Mouse (Mus musculus): ENCODE results near the gene Gm13420. TPM values are rescaled to one million over a fixed set of nuclear protein-coding genes. Genes with fewer than 3 reads are reported as not detected.

The Gm13420 gene
- polyA plus RNA-seq, 1 experiment from 2014 or later: not detected

- Histone ChIP-seq H3K4me3 (ENCODE audit: low read length) (no peak overlapping the region), H3K4me1 (ENCODE audit: control insufficient read depth, insufficient read depth, low read length) (no peaks in the 10 kb centered on the region), H3K9me3 (replicated peaks; ENCODE audit: control insufficient read depth, low read length) (no peaks in the 10 kb centered on the region), H3K4me2 (ENCODE audit: low read depth, low read length) (no peak overlapping the region), H3K27ac (ENCODE audit: low read length) (no peak overlapping the region), H3K9ac (ENCODE audit: low read length) (no peak overlapping the region), H3K36me3 (ENCODE audit: control insufficient read depth, insufficient read depth) (no peaks in the 10 kb centered on the region), H3K27me3 (ENCODE audit: control insufficient read depth, insufficient read depth, low read length) (no peaks in the 10 kb centered on the region)
- no peak for ATAC-seq (replicated peaks; ENCODE audit: extremely low read depth, insufficient read depth, low FRiP score)
Measured at GRCm38 (mm10) chr2:29770162-29770561, 18.7 kb upstream of the Gm13420 start.

GRCm38 (mm10) chr2:29768901-29769300 lies 17.4 kb upstream of the Gm13420 start:
- WGBS: 63% methylated on average over 9 of the region's 9 CpGs
- Histone ChIP-seq H3K9me3 (replicated peaks; ENCODE audit: control insufficient read depth, low read length) (no peaks in the 10 kb centered on the region), H3K27me3 (ENCODE audit: control insufficient read depth, insufficient read depth, low read length) (no peaks in the 10 kb centered on the region), H3K4me3 (ENCODE audit: low read length) (no peak overlapping the region), H3K36me3 (ENCODE audit: control insufficient read depth, insufficient read depth) (no peaks in the 10 kb centered on the region), H3K4me1 (ENCODE audit: control insufficient read depth, insufficient read depth, low read length) (no peaks in the 10 kb centered on the region), H3K27ac (ENCODE audit: low read length) (no peak overlapping the region), H3K9ac (ENCODE audit: low read length) (no peak overlapping the region), H3K4me2 (ENCODE audit: low read depth, low read length) (no peak overlapping the region)
- no peak for ATAC-seq (replicated peaks; ENCODE audit: extremely low read depth, insufficient read depth, low FRiP score)

DNA sequence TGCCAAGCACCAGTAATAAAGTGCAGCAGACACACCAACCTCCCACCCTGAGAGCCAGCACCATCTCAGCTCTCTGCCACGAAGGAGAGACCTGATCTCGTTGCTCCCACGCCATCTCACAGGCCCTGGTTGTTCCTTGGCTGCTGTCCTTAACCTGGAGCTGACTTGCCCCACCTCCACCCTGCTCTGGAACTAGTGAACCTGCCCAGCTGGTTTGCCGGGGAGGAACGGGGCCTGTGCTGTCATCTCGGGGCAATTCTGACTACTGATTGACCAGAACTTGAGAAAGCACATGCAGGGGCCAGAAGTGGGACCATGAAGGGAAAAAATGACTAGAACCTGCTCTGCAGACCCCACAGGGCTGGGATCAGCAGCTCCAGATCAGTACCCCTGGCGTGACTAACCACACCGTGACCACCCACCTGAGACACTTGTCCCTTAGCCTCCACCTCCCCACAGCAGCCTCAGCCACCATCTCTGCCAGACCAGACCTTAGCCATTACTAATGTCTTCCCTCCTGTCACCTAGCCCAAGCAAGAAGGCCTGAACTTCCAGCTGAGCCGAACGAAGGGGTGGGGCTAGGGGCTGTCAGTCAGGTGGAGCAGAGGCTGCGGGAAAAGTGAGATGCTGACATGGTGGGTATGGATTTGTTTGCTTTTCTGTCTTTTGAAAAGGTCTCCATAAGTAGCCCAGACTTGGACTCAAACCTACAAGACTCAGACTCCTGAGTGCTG lies 16.7 kb upstream of the Gm13420 start:
- no peaks in the 10 kb centered on the region for H3K4me1 ChIP-seq (ENCODE audit: control insufficient read depth, insufficient read depth, low read length)
- no peak overlapping the region for H3K4me3 ChIP-seq (ENCODE audit: low read length)
- H3K27me3 ChIP-seq (ENCODE audit: control insufficient read depth, insufficient read depth, low read length): no peaks in the 10 kb centered on the region
- no peak overlapping the region for H3K27ac ChIP-seq (ENCODE audit: low read length)
- no peaks in the 10 kb centered on the region for H3K36me3 ChIP-seq (ENCODE audit: control insufficient read depth, insufficient read depth)
- no peak for ATAC-seq (replicated peaks; ENCODE audit: extremely low read depth, insufficient read depth, low FRiP score)
- no peak overlapping the region for H3K4me2 ChIP-seq (ENCODE audit: low read depth, low read length)
- 58% methylated on average over 11 of the region's 11 CpGs for WGBS
- H3K9ac ChIP-seq (ENCODE audit: low read length): no peak overlapping the region
- H3K9me3 ChIP-seq (replicated peaks; ENCODE audit: control insufficient read depth, low read length): no peaks in the 10 kb centered on the region

- Histone ChIP-seq H3K36me3 (ENCODE audit: control insufficient read depth, insufficient read depth) (no peaks in the 10 kb centered on the region), H3K27ac (ENCODE audit: low read length) (no peak overlapping the region), H3K27me3 (ENCODE audit: control insufficient read depth, insufficient read depth, low read length) (no peaks in the 10 kb centered on the region), H3K9me3 (replicated peaks; ENCODE audit: control insufficient read depth, low read length) (no peaks in the 10 kb centered on the region), H3K9ac (ENCODE audit: low read length) (no peak overlapping the region), H3K4me2 (ENCODE audit: low read depth, low read length) (no peak overlapping the region), H3K4me3 (ENCODE audit: low read length) (no peak overlapping the region), H3K4me1 (ENCODE audit: control insufficient read depth, insufficient read depth, low read length) (no peaks in the 10 kb centered on the region)
- 0% methylated on average over 1 of the region's 1 CpGs for WGBS
- ATAC-seq (replicated peaks; ENCODE audit: extremely low read depth, insufficient read depth, low FRiP score): no peak
Measured at GRCm38 (mm10) chr2:29764831-29765230, 13.3 kb upstream of the Gm13420 start.

GRCm38 (mm10) chr2:29755693-29756092 lies 4.2 kb upstream of the Gm13420 start:
- H3K4me1 ChIP-seq (ENCODE audit: control insufficient read depth, insufficient read depth, low read length): no peaks in the 10 kb centered on the region
- no peak overlapping the region for H3K9ac ChIP-seq (ENCODE audit: low read length)
- ATAC-seq (replicated peaks; ENCODE audit: extremely low read depth, insufficient read depth, low FRiP score): no peak
- no peaks in the 10 kb centered on the region for H3K36me3 ChIP-seq (ENCODE audit: control insufficient read depth, insufficient read depth)
- H3K4me3 ChIP-seq (ENCODE audit: low read length): no peak overlapping the region
- H3K27ac ChIP-seq (ENCODE audit: low read length): no peak overlapping the region
- peaks cover 2% of the 10 kb centered on the region; the same call in 1 of the 2 replicates for H3K9me3 ChIP-seq (replicated peaks; ENCODE audit: control insufficient read depth, low read length)
- H3K4me2 ChIP-seq (ENCODE audit: low read depth, low read length): no peak overlapping the region
- peaks cover 24% of the 10 kb centered on the region for H3K27me3 ChIP-seq (ENCODE audit: control insufficient read depth, insufficient read depth, low read length)

GRCm38 (mm10) chr2:29752397-29752796 lies 912 bp upstream of the Gm13420 start:
- ATAC-seq (replicated peaks; ENCODE audit: extremely low read depth, insufficient read depth, low FRiP score): no peak
- Histone ChIP-seq H3K36me3 (ENCODE audit: control insufficient read depth, insufficient read depth) (no peaks in the 10 kb centered on the region), H3K4me1 (ENCODE audit: control insufficient read depth, insufficient read depth, low read length) (no peaks in the 10 kb centered on the region; the same call in 1 of the 2 replicates), H3K4me2 (ENCODE audit: low read depth, low read length) (no peak overlapping the region), H3K9me3 (replicated peaks; ENCODE audit: control insufficient read depth, low read length) (peaks cover 2% of the 10 kb centered on the region; the same call in 1 of the 2 replicates), H3K9ac (ENCODE audit: low read length) (no peak overlapping the region), H3K27me3 (ENCODE audit: control insufficient read depth, insufficient read depth, low read length) (peaks cover 41% of the 10 kb centered on the region), H3K27ac (ENCODE audit: low read length) (no peak overlapping the region), H3K4me3 (ENCODE audit: low read length) (no peak overlapping the region)
- WGBS: 85% methylated on average over 5 of the region's 5 CpGs

- Histone ChIP-seq H3K4me2 (ENCODE audit: low read depth, low read length) (no peak overlapping the region), H3K27me3 (ENCODE audit: control insufficient read depth, insufficient read depth, low read length) (peaks cover 46% of the 10 kb centered on the region)
- 83% methylated on average over 4 of the region's 4 CpGs for WGBS
Measured at GRCm38 (mm10) chr2:29748499-29748898, 3.0 kb downstream of the Gm13420 start.

DNA sequence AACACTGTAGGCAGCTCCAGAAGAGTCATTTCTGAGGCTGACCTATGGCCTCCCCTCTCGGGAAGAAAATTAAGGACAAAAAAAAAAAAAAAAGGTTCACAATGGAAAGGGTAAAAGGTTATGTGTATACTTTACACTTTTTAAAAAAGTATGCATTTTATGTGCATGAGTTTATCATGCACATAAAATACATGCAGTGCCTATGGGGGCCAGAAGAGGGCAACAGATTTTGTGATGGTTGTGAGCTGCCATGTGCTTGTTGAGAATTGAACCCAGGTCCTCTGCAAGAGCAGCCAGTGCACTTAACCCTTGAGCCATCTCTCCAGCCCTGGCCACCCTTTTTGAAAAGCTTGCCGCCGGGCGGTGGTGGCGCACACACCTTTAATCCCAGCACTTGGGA lies 3.6 kb downstream of the Gm13420 start:
- H3K9ac ChIP-seq (ENCODE audit: low read length): no peak overlapping the region
- peaks cover 2% of the 10 kb centered on the region; the same call in 1 of the 2 replicates for H3K9me3 ChIP-seq (replicated peaks; ENCODE audit: control insufficient read depth, low read length)
- H3K4me3 ChIP-seq (ENCODE audit: low read length): peak overlapping the region; percentile 48; the same call in 1 of the 2 replicates
- peaks cover 4% of the 10 kb centered on the region; the same call in 1 of the 2 replicates for H3K4me1 ChIP-seq (ENCODE audit: control insufficient read depth, insufficient read depth, low read length)
- no peaks in the 10 kb centered on the region for H3K36me3 ChIP-seq (ENCODE audit: control insufficient read depth, insufficient read depth)
- H3K4me2 ChIP-seq (ENCODE audit: low read depth, low read length): no peak overlapping the region
- 62% methylated on average over 5 of the region's 5 CpGs for WGBS
- H3K27ac ChIP-seq (ENCODE audit: low read length): no peak overlapping the region
- H3K27me3 ChIP-seq (ENCODE audit: control insufficient read depth, insufficient read depth, low read length): peaks cover 43% of the 10 kb centered on the region
- ATAC-seq (replicated peaks; ENCODE audit: extremely low read depth, insufficient read depth, low FRiP score): no peak

More at GRCm38 (mm10) chr2:29748499-29748898, 3.0 kb downstream of the Gm13420 start:
- Histone ChIP-seq H3K4me1 (ENCODE audit: control insufficient read depth, insufficient read depth, low read length) (peaks cover 4% of the 10 kb centered on the region; the same call in 1 of the 2 replicates), H3K27ac (ENCODE audit: low read length) (no peak overlapping the region), H3K36me3 (ENCODE audit: control insufficient read depth, insufficient read depth) (no peaks in the 10 kb centered on the region), H3K9ac (ENCODE audit: low read length) (no peak overlapping the region), H3K9me3 (replicated peaks; ENCODE audit: control insufficient read depth, low read length) (peaks cover 2% of the 10 kb centered on the region; the same call in 1 of the 2 replicates), H3K4me3 (ENCODE audit: low read length) (no peak overlapping the region)
- no peak for ATAC-seq (replicated peaks; ENCODE audit: extremely low read depth, insufficient read depth, low FRiP score)

GRCm38 (mm10) chr2:29747188-29747782 lies 4.2 kb downstream of the Gm13420 start:
- H3K4me1 ChIP-seq (ENCODE audit: control insufficient read depth, insufficient read depth, low read length): peaks cover 4% of the 10 kb centered on the region; the same call in 1 of the 2 replicates
- H3K4me3 ChIP-seq (ENCODE audit: low read length): peak overlapping the region; percentile 48
- H3K9me3 ChIP-seq (replicated peaks; ENCODE audit: control insufficient read depth, low read length): peaks cover under 1% of the 10 kb centered on the region; the same call in 1 of the 2 replicates
- H3K9ac ChIP-seq (ENCODE audit: low read length): peak overlapping the region; percentile 50
- H3K27me3 ChIP-seq (ENCODE audit: control insufficient read depth, insufficient read depth, low read length): peaks cover 37% of the 10 kb centered on the region
- 2% methylated on average over 50 of the region's 50 CpGs for WGBS
- H3K4me2 ChIP-seq (ENCODE audit: low read depth, low read length): peak overlapping the region; percentile 78
- no peak for ATAC-seq (replicated peaks; ENCODE audit: extremely low read depth, insufficient read depth, low FRiP score)
- no peaks in the 10 kb centered on the region for H3K36me3 ChIP-seq (ENCODE audit: control insufficient read depth, insufficient read depth)
- H3K27ac ChIP-seq (ENCODE audit: low read length): no peak overlapping the region
